Mouse (Mus musculus): ENCODE results near the gene Rps11. TPM values are rescaled to one million over a fixed set of nuclear protein-coding genes. Genes with fewer than 3 reads are reported as not detected.
A peak's percentile ranks its signal among the peaks of the same experiment; 100 is the strongest.
"Not testable (repeated sequence)": the region's sequence is repeated elsewhere in the genome, so short reads cannot be mapped to it uniquely, and the experiment has no call there.

Rps11 gene
- 767 and 952 TPM in 2 replicates for polyA plus RNA-seq (2014; fragmentation: Nextera tagmentation; extraction: Ambion mirVana)

- H3K36me3 ChIP-seq (replicated peaks; ENCODE audit: control insufficient read depth, insufficient read depth), result peaks cover 68% of the 10 kb centered on the region
- H3K4me3 ChIP-seq (replicated peaks; ENCODE audit: low read length), result peak within 1 kb of the TSS; percentile 92
- H3K4me1 ChIP-seq (replicated peaks; ENCODE audit: control insufficient read depth, insufficient read depth, low read length), result peaks cover 31% of the 10 kb centered on the region
- H3K9me3 ChIP-seq (ENCODE audit: control insufficient read depth, low read length), result no peaks in the 10 kb centered on the region
- ATAC-seq (ENCODE audit: low FRiP score), result peak; percentile 88
- peak; percentile 99 for DNase-seq (ENCODE audit: low spot score)
- H3K27ac ChIP-seq, result peak within 1 kb of the TSS; percentile 91
- H3K4me2 ChIP-seq (replicated peaks), result peak within 1 kb of the TSS; percentile 96
- under 1% methylated on average over 59 of the region's 59 CpGs for WGBS
- peak within 1 kb of the TSS; percentile 98 for H3K9ac ChIP-seq
- no peaks in the 10 kb centered on the region for H3K27me3 ChIP-seq (ENCODE audit: control insufficient read depth, insufficient read depth, low read length)
Measured at GRCm38 (mm10) chr7:45124224-45125143, at the start of gene Rps11. Gene Rps11, minus strand, starts transcription at chr7:45124439.

GRCm38 (mm10) chr7:45173772-45174171 lies 49.5 kb upstream of the Rps11 start:
- not testable (repeated sequence) for H3K36me3 ChIP-seq (replicated peaks; ENCODE audit: control insufficient read depth, insufficient read depth); H3K4me1 ChIP-seq (replicated peaks; ENCODE audit: control insufficient read depth, insufficient read depth, low read length); DNase-seq (ENCODE audit: low spot score); ATAC-seq (ENCODE audit: low FRiP score); H3K9me3 ChIP-seq (ENCODE audit: control insufficient read depth, low read length); H3K4me2 ChIP-seq (replicated peaks); H3K27ac ChIP-seq; H3K9ac ChIP-seq; H3K4me3 ChIP-seq (replicated peaks; ENCODE audit: low read length)
- H3K27me3 ChIP-seq (ENCODE audit: control insufficient read depth, insufficient read depth, low read length), result peaks cover 77% of the 10 kb centered on the region
- 62% methylated on average over 1 of the region's 1 CpGs for WGBS

- H3K9ac ChIP-seq, result no peak overlapping the region
- H3K36me3 ChIP-seq (replicated peaks; ENCODE audit: control insufficient read depth, insufficient read depth), result no peaks in the 10 kb centered on the region
- H3K4me3 ChIP-seq (replicated peaks; ENCODE audit: low read length), result no peak overlapping the region
- DNase-seq (ENCODE audit: low spot score) (no peak), ATAC-seq (ENCODE audit: low FRiP score) (no peak)
- WGBS, result 64% methylated on average over 7 of the region's 7 CpGs
- peaks cover 15% of the 10 kb centered on the region; the same call in 1 of the 2 replicates for H3K4me1 ChIP-seq (replicated peaks; ENCODE audit: control insufficient read depth, insufficient read depth, low read length)
- 0 out of 2 replicates have a peak, but pooled peaks cover 6% of the 10 kb centered on the region for H3K9me3 ChIP-seq (ENCODE audit: control insufficient read depth, low read length)
- H3K27me3 ChIP-seq (ENCODE audit: control insufficient read depth, insufficient read depth, low read length), result peaks cover 77% of the 10 kb centered on the region
- H3K4me2 ChIP-seq (replicated peaks), result no peak overlapping the region
- H3K27ac ChIP-seq, result no peak overlapping the region
Measured at GRCm38 (mm10) chr7:45172974-45173373, 48.7 kb upstream of the Rps11 start.

GRCm38 (mm10) chr7:45169495-45169894 lies 45.3 kb upstream of the Rps11 start:
- Histone ChIP-seq H3K9me3 (ENCODE audit: control insufficient read depth, low read length) (0 out of 2 replicates have a peak, but pooled peaks cover 6% of the 10 kb centered on the region), H3K27ac (no peak overlapping the region), H3K36me3 (replicated peaks; ENCODE audit: control insufficient read depth, insufficient read depth) (no peaks in the 10 kb centered on the region), H3K4me1 (replicated peaks; ENCODE audit: control insufficient read depth, insufficient read depth, low read length) (peaks cover 10% of the 10 kb centered on the region; the same call in 1 of the 2 replicates), H3K4me3 (replicated peaks; ENCODE audit: low read length) (no peak overlapping the region), H3K4me2 (replicated peaks) (no peak overlapping the region), H3K27me3 (ENCODE audit: control insufficient read depth, insufficient read depth, low read length) (peaks cover 77% of the 10 kb centered on the region), H3K9ac (no peak overlapping the region)
- no peak for ATAC-seq (ENCODE audit: low FRiP score)
- WGBS, result 90% methylated on average over 3 of the region's 3 CpGs
- no peak for DNase-seq (ENCODE audit: low spot score)

- Histone ChIP-seq H3K9ac (no peak overlapping the region), H3K27ac (no peak overlapping the region), H3K9me3 (ENCODE audit: control insufficient read depth, low read length) (0 out of 2 replicates have a peak, but pooled peaks cover 6% of the 10 kb centered on the region), H3K4me3 (replicated peaks; ENCODE audit: low read length) (0 out of 2 replicates have a peak overlapping the region, but pooled peaks have one; percentile 6), H3K36me3 (replicated peaks; ENCODE audit: control insufficient read depth, insufficient read depth) (no peaks in the 10 kb centered on the region), H3K27me3 (ENCODE audit: control insufficient read depth, insufficient read depth, low read length) (peaks cover 78% of the 10 kb centered on the region), H3K4me2 (replicated peaks) (peak overlapping the region; percentile 11; the same call in 1 of the 2 replicates), H3K4me1 (replicated peaks; ENCODE audit: control insufficient read depth, insufficient read depth, low read length) (peaks cover 16% of the 10 kb centered on the region; the same call in 1 of the 2 replicates)
- ATAC-seq (ENCODE audit: low FRiP score) (no peak), DNase-seq (ENCODE audit: low spot score) (no peak)
- WGBS, result 2% methylated on average over 24 of the region's 24 CpGs
Measured at GRCm38 (mm10) chr7:45168656-45169055, 44.4 kb upstream of the Rps11 start.

- Histone ChIP-seq H3K9ac (no peak overlapping the region; the same call in 1 of the 2 replicates), H3K4me3 (replicated peaks; ENCODE audit: low read length) (no peak overlapping the region), H3K9me3 (ENCODE audit: control insufficient read depth, low read length) (0 out of 2 replicates have a peak, but pooled peaks cover 6% of the 10 kb centered on the region), H3K4me2 (replicated peaks) (peak overlapping the region; percentile 22; the same call in 1 of the 2 replicates), H3K27ac (no peak overlapping the region), H3K27me3 (ENCODE audit: control insufficient read depth, insufficient read depth, low read length) (peaks cover 85% of the 10 kb centered on the region), H3K4me1 (replicated peaks; ENCODE audit: control insufficient read depth, insufficient read depth, low read length) (peaks cover 18% of the 10 kb centered on the region; the same call in 1 of the 2 replicates), H3K36me3 (replicated peaks; ENCODE audit: control insufficient read depth, insufficient read depth) (no peaks in the 10 kb centered on the region)
- DNase-seq (ENCODE audit: low spot score), result no peak
- WGBS, result under 1% methylated on average over 19 of the region's 19 CpGs
- no peak for ATAC-seq (ENCODE audit: low FRiP score)
Measured at GRCm38 (mm10) chr7:45167761-45168445, 43.7 kb upstream of the Rps11 start.

GRCm38 (mm10) chr7:45166950-45167401 lies 42.7 kb upstream of the Rps11 start:
- ATAC-seq (ENCODE audit: low FRiP score) (no peak), DNase-seq (ENCODE audit: low spot score) (no peak)
- H3K9ac ChIP-seq, result no peak overlapping the region
- H3K27ac ChIP-seq, result no peak overlapping the region
- H3K9me3 ChIP-seq (ENCODE audit: control insufficient read depth, low read length), result 0 out of 2 replicates have a peak, but pooled peaks cover 6% of the 10 kb centered on the region
- no peak overlapping the region for H3K4me3 ChIP-seq (replicated peaks; ENCODE audit: low read length)
- no peaks in the 10 kb centered on the region for H3K36me3 ChIP-seq (replicated peaks; ENCODE audit: control insufficient read depth, insufficient read depth)
- 24% methylated on average over 10 of the region's 10 CpGs for WGBS
- peaks cover 81% of the 10 kb centered on the region for H3K27me3 ChIP-seq (ENCODE audit: control insufficient read depth, insufficient read depth, low read length)
- no peak overlapping the region for H3K4me2 ChIP-seq (replicated peaks)
- H3K4me1 ChIP-seq (replicated peaks; ENCODE audit: control insufficient read depth, insufficient read depth, low read length), result peaks cover 27% of the 10 kb centered on the region

- WGBS, result 45% methylated on average over 11 of the region's 11 CpGs
- Histone ChIP-seq H3K27ac (no peak overlapping the region), H3K4me3 (replicated peaks; ENCODE audit: low read length) (no peak overlapping the region), H3K4me1 (replicated peaks; ENCODE audit: control insufficient read depth, insufficient read depth, low read length) (peaks cover 28% of the 10 kb centered on the region), H3K27me3 (ENCODE audit: control insufficient read depth, insufficient read depth, low read length) (peaks cover 80% of the 10 kb centered on the region), H3K9me3 (ENCODE audit: control insufficient read depth, low read length) (0 out of 2 replicates have a peak, but pooled peaks cover 6% of the 10 kb centered on the region), H3K9ac (no peak overlapping the region), H3K4me2 (replicated peaks) (no peak overlapping the region), H3K36me3 (replicated peaks; ENCODE audit: control insufficient read depth, insufficient read depth) (no peaks in the 10 kb centered on the region)
- DNase-seq (ENCODE audit: low spot score), result no peak
- ATAC-seq (ENCODE audit: low FRiP score), result no peak
Measured at GRCm38 (mm10) chr7:45165701-45166100, 41.5 kb upstream of the Rps11 start.

GRCm38 (mm10) chr7:45164833-45165232 lies 40.6 kb upstream of the Rps11 start:
- DNase-seq (ENCODE audit: low spot score) (no peak), ATAC-seq (ENCODE audit: low FRiP score) (no peak)
- H3K4me1 ChIP-seq (replicated peaks; ENCODE audit: control insufficient read depth, insufficient read depth, low read length), result peaks cover 28% of the 10 kb centered on the region
- no peak overlapping the region for H3K4me3 ChIP-seq (replicated peaks; ENCODE audit: low read length)
- no peak overlapping the region for H3K4me2 ChIP-seq (replicated peaks)
- no peak overlapping the region for H3K9ac ChIP-seq
- peaks cover 74% of the 10 kb centered on the region for H3K27me3 ChIP-seq (ENCODE audit: control insufficient read depth, insufficient read depth, low read length)
- 69% methylated on average over 5 of the region's 5 CpGs for WGBS
- H3K9me3 ChIP-seq (ENCODE audit: control insufficient read depth, low read length), result 0 out of 2 replicates have a peak, but pooled peaks cover 5% of the 10 kb centered on the region
- H3K36me3 ChIP-seq (replicated peaks; ENCODE audit: control insufficient read depth, insufficient read depth), result 0 out of 2 replicates have a peak, but pooled peaks cover 9% of the 10 kb centered on the region
- no peak overlapping the region for H3K27ac ChIP-seq
